Mouse (Mus musculus) embryonic stem cell, embryonic (primary cell): ENCODE results near the gene Shank2.

Experiments used
- CTCF ChIA-PET, 4 experiments: fragments of 300-600 bp in 2 of 4; fragments of 350-600 bp in 2 of 4; sonication (Branson Sonifier 250); formaldehyde crosslinking; loops; one replicate each; lab custom pipeline; 2022; ENCODE audit warnings: inconsistent platforms in 2 of 4; lab: Charles Lee
- POLR2A ChIA-PET, 4 experiments: fragments of 300-600 bp in 2 of 4; fragments of 350-600 bp in 2 of 4; sonication (Branson Sonifier 250); formaldehyde crosslinking; loops; one replicate each; lab custom pipeline; 2022; ENCODE audit warnings: antibody characterized with exemption in 4 of 4, inconsistent platforms in 1 of 4; lab: Charles Lee

Gene Shank2

DNA sequence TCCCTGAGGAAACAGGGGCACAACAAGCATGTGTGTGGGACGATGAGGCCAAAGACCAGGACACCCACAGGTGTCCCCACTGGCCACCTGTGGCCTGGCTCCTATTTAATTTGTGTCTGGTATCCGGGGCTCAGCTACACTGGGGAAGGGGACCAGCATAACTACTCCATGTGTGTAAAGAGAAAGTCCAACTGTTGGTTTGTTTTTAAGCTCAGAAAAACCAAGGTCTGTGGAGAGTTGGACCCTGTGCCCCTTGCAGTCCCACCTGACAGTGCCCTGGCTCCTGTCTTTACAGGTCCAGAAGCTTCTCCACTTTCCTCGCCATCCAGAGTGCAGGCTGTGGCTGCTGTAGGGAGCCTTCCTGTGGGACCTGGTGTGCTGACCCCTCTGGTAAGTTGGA, at the start of gene Shank2:
TSS of gene Shank2 (plus strand) at position 301 of the 400 bp plus-strand sequence.
- CTCF ChIA-PET: no interaction called here
- POLR2A ChIA-PET: no interaction called here

- CTCF ChIA-PET: no interaction called here
- POLR2A ChIA-PET: interaction anchor here in 1 of 4 experiments (0.6 kb wide), 1 partner anchor 341 kb away, joined by 3 read pairs; no protein-coding TSS in a partner anchor
These were observed 49.6 kb upstream of the Shank2 start for GRCm38 (mm10) chr7:143952130-143952529.

GRCm38 (mm10) chr7:143956575-143957295, 45.0 kb upstream of the Shank2 start:
- ChIA-PET CTCF (interaction anchor here in 1 of 4 experiments (0.6 kb wide), 1 partner anchor 22 kb away, joined by 3 read pairs; no protein-coding TSS in a partner anchor), POLR2A (interaction anchor here in 1 of 4 experiments (0.5 kb wide), 1 partner anchor 8 kb away, joined by 3 read pairs; no protein-coding TSS in a partner anchor)

- ChIA-PET POLR2A (no interaction called here), CTCF (interaction anchor here in 2 of 4 experiments (0.7 to 1.1 kb wide), 3 partner anchors 12 to 128 kb away, joined by 3 to 5 read pairs (median 5); no protein-coding TSS in a partner anchor)
These were observed 43.6 kb upstream of the Shank2 start for GRCm38 (mm10) chr7:143958030-143958565.

GRCm38 (mm10) chr7:143963813-143964212, 37.9 kb upstream of the Shank2 start:
- ChIA-PET POLR2A (no interaction called here), CTCF (interaction anchor here in 3 of 4 experiments (0.6 to 1.4 kb wide), 5 partner anchors 9 to 1276 kb away, joined by 3 to 6 read pairs (median 3); partner anchors contain the start of genes Dhcr7 (in 1 of the 3) and Nadsyn1 (in 1 of the 3))

DNA sequence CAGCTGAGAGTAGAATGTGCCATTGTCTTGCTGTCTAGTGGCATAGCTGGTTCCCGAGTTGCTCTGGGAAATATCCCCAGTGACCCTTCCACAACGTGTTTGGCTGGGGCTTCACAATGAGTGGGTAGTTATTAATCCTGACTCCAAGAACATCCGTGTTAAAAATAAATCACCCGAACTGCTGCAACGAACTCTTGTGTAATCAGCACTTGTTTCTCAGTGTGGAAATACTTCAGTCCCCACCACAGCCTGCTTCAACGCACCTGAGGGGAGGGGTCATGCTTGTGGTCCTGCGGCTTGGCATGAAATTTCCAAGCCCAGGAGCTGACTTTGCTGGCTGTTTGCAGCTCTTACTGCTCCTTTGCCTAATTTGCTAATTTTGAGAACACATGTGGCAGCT, 35.1 kb upstream of the Shank2 start:
- ChIA-PET CTCF (no interaction called here), POLR2A (interaction anchor here in 1 of 4 experiments (0.6 kb wide), 1 partner anchor 9 kb away, joined by 3 read pairs; no protein-coding TSS in a partner anchor)

- ChIA-PET CTCF (interaction anchor here in 3 of 4 experiments (0.5 to 0.7 kb wide), 3 partner anchors 11 to 535 kb away, joined by 3 read pairs; no protein-coding TSS in a partner anchor), POLR2A (interaction anchor here in 1 of 4 experiments (0.8 kb wide), 1 partner anchor 148 kb away, joined by 4 read pairs; no protein-coding TSS in a partner anchor)
These were observed 24.3 kb upstream of the Shank2 start for GRCm38 (mm10) chr7:143977491-143977830.

DNA sequence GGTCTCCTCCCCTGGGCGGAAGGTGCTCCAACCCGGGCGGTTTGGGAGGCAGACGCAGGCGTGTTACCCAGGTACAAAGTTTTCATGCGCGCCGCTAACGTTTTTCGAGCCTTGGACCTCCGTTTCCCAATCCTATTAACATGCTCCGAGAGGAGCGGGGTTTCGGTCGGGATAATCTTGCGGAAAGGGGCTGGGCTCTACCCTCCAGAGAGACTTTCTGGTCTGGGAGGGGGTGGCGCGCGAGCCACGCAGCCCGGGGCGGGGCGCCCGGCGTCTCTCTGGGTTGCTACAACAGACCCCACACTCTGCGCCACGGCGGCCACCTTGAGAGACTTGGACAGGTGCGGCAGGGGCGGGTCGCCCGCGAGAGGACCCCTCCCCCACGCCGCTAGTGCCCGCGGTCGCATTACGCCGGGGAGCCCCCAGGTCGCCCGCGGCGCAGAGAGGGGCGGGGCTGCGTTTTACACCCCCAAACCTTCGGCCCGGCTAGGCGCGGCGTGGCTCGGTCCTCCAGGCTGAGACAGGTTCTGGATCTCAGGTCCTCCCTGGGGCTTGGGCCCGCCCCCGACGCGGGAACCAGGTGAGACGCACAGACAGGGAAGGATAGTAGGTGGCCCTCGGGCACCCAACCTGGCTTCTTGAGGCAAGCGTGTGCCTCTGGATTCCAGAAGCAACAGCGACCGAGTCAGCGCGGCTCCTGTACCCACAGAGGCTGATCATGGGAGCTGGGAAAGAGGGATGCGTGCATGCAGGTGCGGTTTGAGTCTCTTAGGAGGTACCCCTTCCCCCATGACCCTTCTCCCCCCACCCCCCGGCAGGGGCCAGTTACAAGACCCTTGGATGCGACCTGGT, 23.7 kb upstream of the Shank2 start:
- CTCF ChIA-PET: interaction anchor here (0.5 to 1.2 kb wide), 8 partner anchors 20 to 1967 kb away, joined by 3 to 7 read pairs (median 3); no protein-coding TSS in a partner anchor
- POLR2A ChIA-PET: interaction anchor here in 1 of 4 experiments (0.7 to 0.8 kb wide), 2 partner anchors 148 to 193 kb away, joined by 3 to 4 read pairs; no protein-coding TSS in a partner anchor

- ChIA-PET CTCF (interaction anchor here (0.5 to 1.2 kb wide), 13 partner anchors 12 to 1968 kb away, joined by 3 to 7 read pairs (median 4); no protein-coding TSS in a partner anchor), POLR2A (interaction anchor here in 3 of 4 experiments (0.5 to 1.3 kb wide), 3 partner anchors 128 to 276 kb away, joined by 3 to 7 read pairs (median 4); no protein-coding TSS in a partner anchor)
These were observed 22.9 kb upstream of the Shank2 start for GRCm38 (mm10) chr7:143978741-143979371.

DNA sequence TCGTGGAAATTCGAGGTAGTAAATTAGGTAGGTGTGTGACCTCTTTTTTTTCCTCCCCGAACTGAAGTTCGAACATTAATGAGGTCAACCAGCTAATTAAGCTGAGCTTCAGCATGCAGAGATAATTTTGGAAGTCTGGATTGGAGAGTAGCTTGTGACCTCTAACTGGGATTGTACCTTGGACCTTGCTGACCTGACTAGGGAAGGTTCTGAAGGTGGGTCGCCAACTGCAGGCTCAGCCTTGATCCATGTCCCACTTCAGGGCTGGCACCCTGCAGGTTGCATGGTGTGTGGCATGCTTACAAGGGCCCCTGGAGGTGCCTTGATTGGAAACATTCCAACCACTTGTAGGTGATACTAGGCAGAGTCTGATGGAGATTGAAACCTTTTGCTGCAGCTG, 21.7 kb upstream of the Shank2 start:
- CTCF ChIA-PET: interaction anchor here (0.7 to 1.3 kb wide), 6 partner anchors 39 to 640 kb away, joined by 3 to 21 read pairs (median 4); no protein-coding TSS in a partner anchor
- POLR2A ChIA-PET: interaction anchor here in 2 of 4 experiments (0.6 to 1.3 kb wide), 2 partner anchors 127 to 877 kb away, joined by 4 to 7 read pairs; no protein-coding TSS in a partner anchor

- ChIA-PET POLR2A (interaction anchor here in 1 of 4 experiments (1.6 kb wide), 1 partner anchor 9 kb away, joined by 4 read pairs; no protein-coding TSS in a partner anchor), CTCF (no interaction called here)
These were observed 15.4 kb upstream of the Shank2 start for GRCm38 (mm10) chr7:143986281-143986680.

DNA sequence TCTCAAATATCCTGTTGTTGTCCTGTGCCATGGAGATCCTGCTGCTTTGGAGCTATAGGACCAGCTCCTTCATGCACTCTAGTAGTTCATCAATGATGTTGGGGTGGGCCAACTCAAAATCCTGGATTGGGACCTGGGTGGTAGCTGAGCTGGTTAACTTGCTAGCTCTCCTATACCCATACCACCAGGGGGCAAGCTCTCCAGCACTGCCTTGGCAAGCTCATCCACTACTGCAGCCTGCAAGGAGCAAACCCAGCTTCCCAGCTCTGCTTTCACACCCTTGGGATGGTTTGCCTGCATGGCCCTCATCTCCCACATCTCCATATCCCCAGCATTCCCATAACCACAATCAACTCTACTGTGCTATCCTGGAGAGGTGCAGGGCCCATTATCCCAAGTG, 10.6 kb upstream of the Shank2 start:
- ChIA-PET CTCF (interaction anchor here in 3 of 4 experiments (0.6 to 1.2 kb wide), 3 partner anchors 12 to 1380 kb away, joined by 3 to 5 read pairs (median 3); no protein-coding TSS in a partner anchor), POLR2A (interaction anchor here in 1 of 4 experiments (0.5 kb wide), 1 partner anchor 88 kb away, joined by 3 read pairs; no protein-coding TSS in a partner anchor)

- CTCF ChIA-PET: no interaction called here
- POLR2A ChIA-PET: no interaction called here
These were observed 2.7 kb upstream of the Shank2 start for GRCm38 (mm10) chr7:143999073-143999472.

GRCm38 (mm10) chr7:144003471-144003870, 1.7 kb downstream of the Shank2 start:
- POLR2A ChIA-PET: no interaction called here

GRCm38 (mm10) chr7:144008079-144008478, 6.4 kb downstream of the Shank2 start:
- ChIA-PET POLR2A (interaction anchor here in 1 of 4 experiments (1.1 kb wide), 1 partner anchor 98 kb away, joined by 3 read pairs; no protein-coding TSS in a partner anchor), CTCF (interaction anchor here in 1 of 4 experiments (0.8 kb wide), 1 partner anchor 301 kb away, joined by 3 read pairs; no protein-coding TSS in a partner anchor)

More at GRCm38 (mm10) chr7:144003471-144003870, 1.7 kb downstream of the Shank2 start:
- CTCF ChIA-PET: interaction anchor here in 2 of 4 experiments (0.5 to 0.9 kb wide), 2 partner anchors 358 to 1450 kb away, joined by 3 read pairs; no protein-coding TSS in a partner anchor

GRCm38 (mm10) chr7:144008985-144009384, 7.3 kb downstream of the Shank2 start:
- POLR2A ChIA-PET: interaction anchor here in 1 of 4 experiments (1.1 kb wide), 1 partner anchor 99 kb away, joined by 3 read pairs; no protein-coding TSS in a partner anchor

DNA sequence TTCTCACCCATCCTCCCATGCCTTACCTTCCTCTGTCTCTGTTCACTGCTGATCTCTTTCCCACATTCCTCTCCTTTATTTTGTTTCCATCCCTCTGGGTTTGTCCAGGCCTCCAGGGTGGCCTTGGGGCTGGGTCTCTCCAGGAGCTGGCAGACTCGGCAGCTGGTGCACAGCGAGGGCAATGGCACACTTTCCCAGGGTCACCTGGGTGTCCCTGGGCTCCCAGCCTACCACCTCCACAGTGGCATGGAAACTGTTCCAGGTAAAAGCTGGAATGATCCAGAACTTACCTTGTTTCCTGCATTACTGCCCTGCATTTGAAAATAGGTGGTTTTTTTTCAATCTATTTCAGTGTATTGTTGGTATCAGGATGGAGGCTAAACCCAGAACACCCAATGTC, 12.8 kb downstream of the Shank2 start:
- ChIA-PET POLR2A (no interaction called here), CTCF (no interaction called here)

More at GRCm38 (mm10) chr7:144008985-144009384, 7.3 kb downstream of the Shank2 start:
- CTCF ChIA-PET: interaction anchor here in 3 of 4 experiments (0.6 to 1.3 kb wide), 3 partner anchors 180 to 351 kb away, joined by 3 read pairs; no protein-coding TSS in a partner anchor
